Mouse (Mus musculus) thymus, adult 2 months (tissue): ENCODE data around the gene Prim2. TPM values are rescaled to one million over a fixed set of nuclear protein-coding genes. Genes with fewer than 3 reads are reported as not detected.
A peak's percentile ranks its signal among the peaks of the same experiment; 100 is the strongest.

Experiments used
- DNase-seq: peaks from one replicate; pipeline ENCODE4 v3.0.0; 2021
- H3K27ac ChIP-seq: fragments of 200-500 bp; 2 replicates; pipeline ENCODE4 v1.5.1; 2012; ENCODE audit warnings: low read length, control low read depth; ENCODE audit not compliant: control insufficient read depth, insufficient read depth
- H3K27me3 ChIP-seq: fragments of 200-500 bp; 2 replicates; pipeline ENCODE4 v1.6.1; 2012; ENCODE audit warnings: mild to moderate bottlenecking, low read length, moderate library complexity, mixed read lengths; ENCODE audit not compliant: control insufficient read depth, insufficient read depth
- H3K36me3 ChIP-seq: fragments of 200-500 bp; 2 replicates; pipeline ENCODE4 v1.6.1; 2012; ENCODE audit warnings: mild to moderate bottlenecking, low read length, moderate library complexity; ENCODE audit not compliant: control insufficient read depth, insufficient read depth
- H3K4me1 ChIP-seq: fragments of 200-500 bp; replicated peaks from 2 replicates; pipeline ENCODE4 v1.6.1; 2012; ENCODE audit warnings: low read length; ENCODE audit not compliant: control insufficient read depth, insufficient read depth
- H3K4me3 ChIP-seq: fragments of 200-500 bp; 2 replicates; pipeline ENCODE4 v1.5.1; 2012; ENCODE audit warnings: mild to moderate bottlenecking, low read length, control low read depth, moderate library complexity; ENCODE audit not compliant: control insufficient read depth, insufficient read depth
- CTCF ChIP-seq: fragments of 200-500 bp; IDR thresholded peaks from 2 replicates; pipeline ENCODE4 v1.5.1; 2012; ENCODE audit warnings: mild to moderate bottlenecking, control low read depth, low read length, moderate library complexity, borderline replicate concordance; ENCODE audit not compliant: control insufficient read depth, poor library complexity, insufficient read depth; ENCODE audit errors: extremely low read depth
- POLR2A ChIP-seq: fragments of 200-500 bp; IDR thresholded peaks from 2 replicates; pipeline ENCODE4 v1.6.1; 2012; ENCODE audit warnings: mild to moderate bottlenecking, low read length, control low read depth, moderate library complexity; ENCODE audit not compliant: control insufficient read depth, poor library complexity, insufficient read depth; ENCODE audit errors: extremely low read depth
- WGBS: fragments of 180-500 bp; shearing (Covaris S2); methylation state at CpG from one replicate; pipeline ENCODE4 v1.1.7; 2018; 5-methylcytosine and 5-hydroxymethylcytosine counted together
- polyA plus RNA-seq: library from polyadenylated mRNA; depleted of rRNA; stranded (reverse); fragments of >200 nt; gene quantifications from 2 replicates; pipeline ENCODE4 v1.2.3, GENCODE M21; 2012

Prim2 gene
- polyA plus RNA-seq, 1 experiment = 16.2 TPM

GRCm38 (mm10) chr1:33658302-33658701 lies 11.3 kb downstream of the Prim2 start:
- WGBS = 96% methylated on average over 4 of the region's 4 CpGs
- TF ChIP-seq POLR2A = no peak
- TF ChIP-seq CTCF = no peak
- Histone ChIP-seq H3K4me3 (no peak overlapping the region), H3K36me3 (peaks cover 23% of the 10 kb centered on the region; the same call in 1 of the 2 replicates), H3K27ac (no peak overlapping the region), H3K27me3 (no peaks in the 10 kb centered on the region), H3K4me1 (no peaks in the 10 kb centered on the region)
- DNase-seq = no peak

- TF ChIP-seq POLR2A (no peak), CTCF (no peak)
- no peaks in the 10 kb centered on the region for H3K27me3 ChIP-seq
- no peak for DNase-seq
- WGBS = 93% methylated on average over 12 of the region's 12 CpGs
- H3K36me3 ChIP-seq = peaks cover 22% of the 10 kb centered on the region; the same call in 1 of the 2 replicates
- no peak overlapping the region for H3K4me3 ChIP-seq
- H3K27ac ChIP-seq = no peak overlapping the region
- H3K4me1 ChIP-seq = no peaks in the 10 kb centered on the region
Observed at GRCm38 (mm10) chr1:33657574-33658149, 11.9 kb downstream of the Prim2 start.

GRCm38 (mm10) chr1:33650875-33651274 lies 18.7 kb downstream of the Prim2 start:
- no peak for DNase-seq
- H3K27ac ChIP-seq = no peak overlapping the region
- H3K27me3 ChIP-seq = no peaks in the 10 kb centered on the region
- no peak for TF ChIP-seq POLR2A
- no peak for TF ChIP-seq CTCF
- WGBS = 98% methylated on average over 11 of the region's 11 CpGs
- no peaks in the 10 kb centered on the region for H3K4me1 ChIP-seq
- peaks cover 12% of the 10 kb centered on the region; the same call in 1 of the 2 replicates for H3K36me3 ChIP-seq
- H3K4me3 ChIP-seq = no peak overlapping the region

GRCm38 (mm10) chr1:33649534-33650108 lies 20.0 kb downstream of the Prim2 start:
- H3K27ac ChIP-seq = no peak overlapping the region
- 91% methylated on average over 9 of the region's 9 CpGs for WGBS
- H3K4me1 ChIP-seq = no peaks in the 10 kb centered on the region

GRCm38 (mm10) chr1:33649021-33649420 lies 20.6 kb downstream of the Prim2 start:
- DNase-seq = no peak
- H3K36me3 ChIP-seq = peaks cover 8% of the 10 kb centered on the region; the same call in 1 of the 2 replicates
- H3K4me1 ChIP-seq = no peaks in the 10 kb centered on the region
- WGBS = 98% methylated on average over 4 of the region's 4 CpGs
- no peaks in the 10 kb centered on the region for H3K27me3 ChIP-seq
- no peak overlapping the region for H3K4me3 ChIP-seq
- no peak overlapping the region for H3K27ac ChIP-seq
- TF ChIP-seq POLR2A = no peak
- no peak for TF ChIP-seq CTCF

More at GRCm38 (mm10) chr1:33649534-33650108, 20.0 kb downstream of the Prim2 start:
- no peaks in the 10 kb centered on the region for H3K27me3 ChIP-seq
- no peak for TF ChIP-seq CTCF
- no peak for TF ChIP-seq POLR2A
- no peak for DNase-seq
- H3K4me3 ChIP-seq = no peak overlapping the region
- H3K36me3 ChIP-seq = peaks cover 8% of the 10 kb centered on the region; the same call in 1 of the 2 replicates

- TF ChIP-seq CTCF = no peak
- Histone ChIP-seq H3K4me3 (no peak overlapping the region), H3K4me1 (no peaks in the 10 kb centered on the region), H3K27ac (no peak overlapping the region), H3K27me3 (no peaks in the 10 kb centered on the region), H3K36me3 (peaks cover 8% of the 10 kb centered on the region)
- 78% methylated on average over 4 of the region's 4 CpGs for WGBS
- DNase-seq = no peak
Observed at GRCm38 (mm10) chr1:33647661-33648060, 21.9 kb downstream of the Prim2 start.

GRCm38 (mm10) chr1:33647173-33647572 lies 22.4 kb downstream of the Prim2 start:
- no peaks in the 10 kb centered on the region for H3K27me3 ChIP-seq
- no peaks in the 10 kb centered on the region for H3K4me1 ChIP-seq
- no peak overlapping the region for H3K27ac ChIP-seq
- peaks cover 9% of the 10 kb centered on the region for H3K36me3 ChIP-seq
- peak; percentile 11 for DNase-seq
- WGBS = 89% methylated on average over 4 of the region's 4 CpGs
- H3K4me3 ChIP-seq = no peak overlapping the region
- TF ChIP-seq CTCF = no peak
- TF ChIP-seq POLR2A = no peak
